Mouse (Mus musculus): ENCODE measurements at regions not wholly inside any gene's neighbourhood (a gene's known extent, or its start where the extent isn't known, plus 50 kb on each side); places are given as distances from the start of the nearest gene placed in this dataset.

GRCm38 (mm10) chr2:161166681-161167080 lies 57.8 kb upstream of the Chd6 start:
- DNase-seq (ENCODE audit: low read depth), result no peak

DNA sequence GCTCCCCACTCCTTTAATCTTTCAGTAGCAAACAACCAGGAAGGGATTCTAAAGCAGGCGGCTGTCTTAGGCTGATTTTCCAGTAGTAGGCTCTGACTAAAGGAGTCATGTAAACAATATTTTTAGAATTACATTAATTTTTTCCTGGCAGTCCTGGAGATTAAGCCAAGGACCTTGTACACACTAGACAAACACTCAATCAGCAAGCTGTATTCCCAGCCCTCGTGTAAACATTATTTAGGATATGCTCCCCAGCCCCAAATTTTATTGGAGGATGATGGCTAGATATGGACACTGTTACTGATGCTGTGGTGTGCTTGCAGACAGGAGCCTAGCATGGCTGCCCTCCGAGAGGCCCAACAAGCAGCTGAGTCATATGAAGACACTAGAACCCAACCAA lies 56.6 kb upstream of the Chd6 start:
- DNase-seq (ENCODE audit: low read depth), result no peak

GRCm38 (mm10) chr2:161164320-161164719 lies 55.4 kb upstream of the Chd6 start:
- DNase-seq (ENCODE audit: low read depth), result no peak
